Mouse (Mus musculus) thymus, postnatal 0 days (tissue): Measurements from ENCODE around the gene Ski. TPM values are rescaled to one million over a fixed set of nuclear protein-coding genes. Genes with fewer than 3 reads are reported as not detected.
A peak's percentile ranks its signal among the peaks of the same experiment; 100 is the strongest.

Experiments used
- DNase-seq: peaks from one replicate; pipeline ENCODE4 v3.0.0-alpha.2; 2015; ENCODE audit warnings: low spot score
- polyA plus RNA-seq: library from polyadenylated mRNA; unstranded; fragments of >200 nt; fragmentation: Nextera tagmentation; extraction: Ambion mirVana; gene quantifications from 2 replicates; pipeline ENCODE4 v1.2.1, GENCODE M21; 2015

Ski gene
- polyA plus RNA-seq, 1 experiment from 2014 or later = 9.3 TPM

GRCm38 (mm10) chr4:155215203-155215602 is 7.2 kb downstream of the Ski start:
- DNase-seq = no peak

- DNase-seq = no peak
Observed at GRCm38 (mm10) chr4:155214793-155215192, 7.6 kb downstream of the Ski start.

GRCm38 (mm10) chr4:155214188-155214587 is 8.2 kb downstream of the Ski start:
- no peak for DNase-seq

- no peak for DNase-seq
Observed at GRCm38 (mm10) chr4:155213752-155214054, 8.7 kb downstream of the Ski start.

DNA sequence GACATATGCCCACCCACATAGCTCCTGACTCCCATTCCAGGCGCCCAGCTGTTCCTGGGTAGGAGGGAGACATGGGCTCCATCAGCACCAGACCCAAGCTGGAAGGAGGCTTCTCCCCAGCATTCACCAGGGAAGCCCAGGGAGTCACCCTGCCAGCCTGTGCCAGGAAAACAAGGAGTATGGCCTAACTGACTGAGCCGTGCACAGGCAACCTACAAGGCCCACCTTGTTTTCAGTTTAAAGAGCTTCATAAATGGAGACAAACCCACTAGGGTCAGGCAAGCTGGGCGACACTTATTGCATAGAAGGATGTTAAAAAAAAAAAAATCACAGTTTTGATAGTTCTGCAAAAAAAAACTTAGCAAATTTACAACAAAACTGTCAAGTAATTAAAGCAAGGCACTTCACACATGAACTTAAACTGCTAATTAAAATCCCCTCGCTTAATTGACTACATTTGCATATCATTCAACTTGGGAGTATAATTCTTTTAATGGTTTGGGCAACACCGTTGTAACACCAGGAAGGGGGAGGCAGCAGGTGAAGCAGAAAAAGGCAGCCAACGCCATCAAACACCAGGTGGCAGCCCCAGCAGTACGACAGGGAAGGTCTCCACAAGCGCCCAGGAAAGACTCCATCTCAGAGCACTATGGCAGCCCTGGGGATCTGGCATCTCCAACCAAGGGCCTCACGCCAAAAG is 9.2 kb downstream of the Ski start:
- DNase-seq = no peak

- DNase-seq = no peak
Observed at GRCm38 (mm10) chr4:155209494-155209893, 12.9 kb downstream of the Ski start.

- DNase-seq = no peak
Observed at GRCm38 (mm10) chr4:155209079-155209478, 13.3 kb downstream of the Ski start.

- no peak for DNase-seq
Observed at GRCm38 (mm10) chr4:155208613-155209012, 13.8 kb downstream of the Ski start.

GRCm38 (mm10) chr4:155207841-155208240 is 14.6 kb downstream of the Ski start:
- no peak for DNase-seq

GRCm38 (mm10) chr4:155206498-155206897 is 15.9 kb downstream of the Ski start:
- DNase-seq = no peak

GRCm38 (mm10) chr4:155205919-155206318 is 16.5 kb downstream of the Ski start:
- no peak for DNase-seq

DNA sequence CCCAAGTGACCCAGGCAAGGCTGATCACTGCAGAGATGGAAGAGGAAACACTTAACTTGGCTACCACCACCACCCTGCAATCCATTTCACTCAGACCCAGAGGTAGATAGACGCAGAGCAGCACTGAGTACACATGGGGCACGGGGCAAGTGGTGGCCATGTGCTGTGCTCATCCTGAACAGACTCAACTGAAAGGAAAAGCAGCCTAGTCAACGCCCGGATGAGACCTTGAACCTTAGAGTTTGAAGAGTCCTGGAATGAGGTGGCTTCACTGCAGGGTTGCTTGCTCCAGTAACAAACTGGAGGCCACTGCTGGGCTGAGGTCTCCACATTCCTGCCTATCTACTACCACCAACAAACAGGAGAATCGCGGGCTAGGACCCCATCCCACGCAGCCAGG is 20.6 kb downstream of the Ski start:
- DNase-seq = no peak

GRCm38 (mm10) chr4:155200861-155201390 is 21.5 kb downstream of the Ski start:
- DNase-seq = peak; percentile 88

DNA sequence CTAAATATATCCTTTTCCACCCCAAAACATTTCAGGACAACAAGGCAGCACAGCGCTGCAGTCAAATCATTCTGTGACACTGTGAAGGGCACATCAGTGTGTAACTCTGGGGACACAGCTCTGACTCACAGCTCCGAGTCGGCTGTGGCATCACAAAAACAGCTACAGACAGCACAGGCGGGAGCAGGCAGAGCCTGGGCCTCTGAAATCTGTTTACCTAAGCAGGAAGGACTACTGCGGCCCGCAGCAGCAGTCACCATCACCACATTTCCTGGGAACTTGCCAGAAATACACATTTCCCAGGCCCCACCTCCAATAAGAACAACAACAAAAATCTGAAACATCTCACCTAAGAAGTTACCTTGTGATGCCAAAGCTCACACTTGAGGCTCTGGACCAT is 24.7 kb downstream of the Ski start:
- no peak for DNase-seq

- DNase-seq = peak; percentile 40
Observed at GRCm38 (mm10) chr4:155195204-155195603, 27.2 kb downstream of the Ski start.

- no peak for DNase-seq
Observed at GRCm38 (mm10) chr4:155190275-155190674, 32.1 kb downstream of the Ski start.

- no peak for DNase-seq
Observed at GRCm38 (mm10) chr4:155189711-155190139, 32.7 kb downstream of the Ski start.

DNA sequence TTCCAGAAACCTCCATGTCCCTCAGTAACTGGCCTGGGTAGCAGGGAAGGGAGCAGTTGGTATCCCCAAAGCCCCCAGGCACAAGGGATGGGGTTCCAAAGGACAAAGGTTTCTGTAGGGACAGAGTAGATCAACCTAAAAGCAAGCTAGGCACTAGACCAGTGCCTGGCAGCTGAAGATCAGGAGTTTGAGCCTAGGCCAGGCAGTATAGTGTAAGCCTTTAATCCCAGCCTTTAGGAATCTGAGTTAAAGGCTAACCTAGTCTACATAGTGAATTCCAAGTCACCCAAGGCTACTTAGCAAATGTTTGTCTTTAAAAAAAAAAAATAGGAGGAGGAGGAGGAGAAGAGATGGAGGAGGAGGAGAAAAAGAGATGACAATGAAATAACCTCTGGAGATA is 33.6 kb downstream of the Ski start:
- DNase-seq = no peak

- no peak for DNase-seq
Observed at GRCm38 (mm10) chr4:155188341-155188740, 34.1 kb downstream of the Ski start.

DNA sequence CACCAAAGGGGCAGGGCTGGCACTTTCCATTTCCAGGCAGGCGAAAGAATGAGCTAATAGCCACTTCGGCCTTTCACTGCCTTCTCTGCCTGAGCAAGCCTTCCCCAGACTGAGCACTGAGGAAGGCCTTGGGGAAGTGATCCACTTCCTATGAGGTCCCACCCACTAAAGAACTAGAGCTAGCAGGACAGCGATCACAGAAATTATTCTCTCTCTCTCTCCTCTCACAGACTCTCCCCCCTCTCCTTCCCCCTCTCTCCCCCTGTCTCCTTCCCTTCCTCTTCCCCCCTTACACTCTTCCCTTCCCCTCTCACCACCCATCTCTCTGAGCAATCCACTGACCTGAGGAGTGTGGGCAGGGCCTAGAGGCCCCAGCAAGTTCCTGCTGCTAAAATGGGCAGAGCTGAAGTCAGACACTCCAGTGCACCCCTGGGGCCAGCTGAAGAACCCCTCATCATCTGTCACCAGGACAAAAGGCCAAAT is 35.2 kb downstream of the Ski start:
- no peak for DNase-seq

DNA sequence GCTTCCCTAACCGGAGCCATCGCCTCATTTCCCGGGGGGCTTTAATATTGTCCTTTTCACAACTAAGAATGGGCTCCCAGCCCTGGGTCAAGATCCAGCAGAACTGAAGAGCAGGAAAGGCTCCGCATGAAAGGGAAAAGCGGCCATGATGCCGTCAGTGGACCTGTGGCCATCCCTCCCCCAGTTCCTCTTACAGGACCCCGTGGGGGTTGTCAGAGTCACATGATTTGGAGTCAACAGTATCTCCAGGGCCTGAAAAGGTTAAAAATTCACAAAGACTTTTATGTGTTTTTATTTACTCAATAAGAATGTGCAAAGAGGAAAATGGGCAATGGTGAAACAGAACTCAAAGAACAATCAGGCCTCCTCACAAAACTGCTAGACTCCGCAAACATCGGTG is 36.5 kb downstream of the Ski start:
- DNase-seq = no peak

- no peak for DNase-seq
Observed at GRCm38 (mm10) chr4:155184248-155185070, 37.9 kb downstream of the Ski start.

GRCm38 (mm10) chr4:155183201-155183600 is 39.2 kb downstream of the Ski start:
- no peak for DNase-seq
